Mouse (Mus musculus): ENCODE results near the gene Aurkb. TPM values are rescaled to one million over a fixed set of nuclear protein-coding genes. Genes with fewer than 3 reads are reported as not detected.
"Not testable (repeated sequence)": the region's sequence is repeated elsewhere in the genome, so short reads cannot be mapped to it uniquely, and the experiment has no call there.

Aurkb gene
- polyA plus RNA-seq (2015; fragmentation: Nextera tagmentation; extraction: Ambion mirVana) = 152 and 153 TPM in 2 replicates

DNA sequence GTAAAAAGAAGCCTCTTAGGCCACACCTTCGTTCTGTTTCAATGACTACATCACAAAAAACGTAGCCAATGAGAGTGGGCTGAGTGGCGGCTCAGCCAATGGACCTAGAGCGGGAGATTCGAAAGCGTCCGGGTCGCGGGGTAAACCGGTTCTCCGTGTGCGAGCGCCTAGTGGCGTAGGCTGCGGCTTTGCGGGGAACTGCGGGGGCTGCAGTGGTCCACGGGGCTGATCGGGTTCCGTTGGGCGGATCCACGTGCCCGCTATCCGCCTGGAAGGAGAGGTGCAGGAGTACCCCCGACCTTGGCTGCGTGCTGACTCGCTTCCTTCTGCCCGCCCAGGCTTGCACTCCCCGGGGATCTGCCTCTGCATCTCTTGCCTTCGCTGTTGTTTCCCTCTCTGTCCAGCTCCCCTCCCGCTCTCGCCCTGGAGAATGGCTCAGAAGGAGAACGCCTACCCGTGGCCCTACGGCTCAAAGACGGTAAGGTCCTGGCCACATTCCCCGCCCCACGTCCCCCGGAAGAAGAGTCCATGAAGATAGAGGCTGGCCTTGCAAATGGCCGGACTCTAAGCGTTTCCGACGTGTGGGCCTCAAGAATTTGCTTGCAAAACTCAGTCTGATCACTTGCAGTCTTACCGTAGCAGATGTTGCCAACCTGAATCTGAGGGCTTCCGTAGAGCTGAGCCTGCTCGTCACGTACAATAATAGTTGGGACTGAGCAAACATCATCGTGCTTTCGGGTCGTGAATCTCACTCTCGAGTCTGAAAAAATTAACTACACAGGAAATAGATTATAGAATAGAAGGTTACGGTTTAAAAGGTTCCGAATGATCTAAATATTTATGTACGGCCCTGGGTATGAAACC, at the start of gene Aurkb:
Aurkb (plus strand) TSS at position 117 of the 864 bp plus-strand sequence.
- under 1% methylated on average over 54 of the region's 54 CpGs for WGBS
- Histone ChIP-seq H3K4me1 (peaks cover 32% of the 10 kb centered on the region), H3K4me2 (peak within 1 kb of the TSS; percentile 88), H3K4me3 (peak within 1 kb of the TSS; percentile 86), H3K36me3 (peaks cover 31% of the 10 kb centered on the region), H3K27ac (peak within 1 kb of the TSS; percentile 87), H3K9me3 (no peaks in the 10 kb centered on the region), H3K27me3 (no peaks in the 10 kb centered on the region), H3K9ac (peak within 1 kb of the TSS; percentile 85)
- peak; percentile 59 for ATAC-seq (ENCODE audit: insufficient number of reproducible peaks, insufficient read depth, low FRiP score, low TSS enrichment, low read depth)

DNA sequence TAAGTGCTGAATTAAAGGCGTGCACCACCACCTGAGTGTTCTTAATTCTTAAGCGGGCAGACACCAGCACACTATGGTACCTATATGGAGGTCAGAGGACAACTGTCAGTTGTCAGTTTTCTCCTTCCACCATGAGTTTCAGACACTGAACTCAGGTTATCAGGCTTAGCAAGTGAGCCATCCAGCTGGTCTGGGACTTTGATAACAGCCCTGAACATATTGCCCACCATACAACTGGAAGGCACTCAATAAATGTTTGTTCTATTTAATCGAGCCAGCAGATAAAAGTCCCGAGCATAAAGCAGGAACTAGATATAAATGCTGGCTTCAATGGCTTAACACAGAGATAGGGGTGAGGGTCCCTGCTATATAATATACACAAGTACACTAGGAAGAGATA, 48.4 kb upstream of the Aurkb start:
- no peaks in the 10 kb centered on the region for H3K27me3 ChIP-seq
- H3K4me2 ChIP-seq = no peak overlapping the region
- peaks cover 97% of the 10 kb centered on the region for H3K36me3 ChIP-seq
- WGBS = 94% methylated on average over 4 of the region's 4 CpGs
- no peaks in the 10 kb centered on the region for H3K9me3 ChIP-seq
- no peaks in the 10 kb centered on the region for H3K4me1 ChIP-seq
- H3K9ac ChIP-seq = no peak overlapping the region
- H3K27ac ChIP-seq = no peak overlapping the region
- H3K4me3 ChIP-seq = no peak overlapping the region
- ATAC-seq (ENCODE audit: insufficient number of reproducible peaks, insufficient read depth, low FRiP score, low TSS enrichment, low read depth) = no peak

DNA sequence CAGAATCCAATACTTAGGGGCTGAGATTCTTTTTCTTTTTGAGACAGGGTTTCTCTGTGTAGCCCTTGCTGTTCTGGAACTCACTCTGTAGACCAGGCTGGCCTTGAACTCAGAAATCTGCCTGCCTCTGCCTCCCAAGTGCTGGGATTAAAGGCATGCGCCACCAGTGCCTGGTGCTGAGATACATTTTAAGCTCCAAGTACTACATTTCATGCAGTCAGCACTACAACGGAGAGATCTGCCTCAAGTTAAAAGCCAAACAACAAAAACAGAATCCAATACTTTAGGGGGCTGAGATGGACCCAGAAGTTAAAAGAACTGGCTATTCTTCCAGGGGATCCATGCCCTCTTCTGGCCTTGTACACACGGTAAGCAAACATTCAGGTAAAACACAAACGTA, 42.7 kb upstream of the Aurkb start:
- H3K36me3 ChIP-seq = peaks cover 57% of the 10 kb centered on the region
- not testable (repeated sequence) for H3K9me3 ChIP-seq; H3K27me3 ChIP-seq; H3K4me3 ChIP-seq; H3K27ac ChIP-seq; H3K9ac ChIP-seq; ATAC-seq (ENCODE audit: insufficient number of reproducible peaks, insufficient read depth, low FRiP score, low TSS enrichment, low read depth); H3K4me2 ChIP-seq
- WGBS = 93% methylated on average over 4 of the region's 4 CpGs
- H3K4me1 ChIP-seq = peaks cover 10% of the 10 kb centered on the region

- Histone ChIP-seq H3K36me3 (peaks cover 49% of the 10 kb centered on the region), H3K27me3 (no peaks in the 10 kb centered on the region), H3K4me3 (no peak overlapping the region), H3K27ac (no peak overlapping the region), H3K9me3 (no peaks in the 10 kb centered on the region), H3K4me1 (peaks cover 12% of the 10 kb centered on the region), H3K9ac (no peak overlapping the region), H3K4me2 (no peak overlapping the region)
- no peak for ATAC-seq (ENCODE audit: insufficient number of reproducible peaks, insufficient read depth, low FRiP score, low TSS enrichment, low read depth)
- WGBS = 59% methylated on average over 4 of the region's 4 CpGs
Observed at GRCm38 (mm10) chr11:69003592-69003991, 41.9 kb upstream of the Aurkb start.

DNA sequence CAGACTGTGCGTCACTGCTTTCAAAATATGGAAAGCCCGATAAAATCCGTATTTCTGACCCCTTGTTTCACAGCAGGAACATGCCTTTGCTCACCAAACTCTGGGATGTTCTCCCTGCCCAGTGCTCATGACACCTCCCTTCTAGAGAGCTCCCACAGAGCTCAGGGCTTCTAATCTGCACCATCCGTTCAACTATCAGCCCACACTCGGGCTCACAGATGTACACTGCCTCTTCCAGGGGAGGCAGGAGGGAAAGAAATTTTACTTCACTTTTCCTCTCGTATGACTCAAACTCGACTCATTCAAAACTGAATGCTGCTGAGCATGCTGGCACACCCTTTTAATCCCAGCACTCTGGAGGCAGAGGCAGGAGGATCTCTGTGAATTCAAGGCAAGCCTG, 40.3 kb upstream of the Aurkb start:
- Histone ChIP-seq H3K27me3 (no peaks in the 10 kb centered on the region), H3K27ac (no peak overlapping the region), H3K9ac (no peak overlapping the region), H3K4me3 (no peak overlapping the region), H3K4me2 (no peak overlapping the region), H3K9me3 (no peaks in the 10 kb centered on the region), H3K4me1 (peaks cover 12% of the 10 kb centered on the region), H3K36me3 (peaks cover 34% of the 10 kb centered on the region)
- ATAC-seq (ENCODE audit: insufficient number of reproducible peaks, insufficient read depth, low FRiP score, low TSS enrichment, low read depth) = no peak
- WGBS = 85% methylated on average over 7 of the region's 7 CpGs

- H3K27ac ChIP-seq; H3K4me3 ChIP-seq; H3K27me3 ChIP-seq; H3K9me3 ChIP-seq; H3K4me2 ChIP-seq; H3K9ac ChIP-seq; ATAC-seq (ENCODE audit: insufficient number of reproducible peaks, insufficient read depth, low FRiP score, low TSS enrichment, low read depth): not testable (repeated sequence)
- H3K4me1 ChIP-seq = peaks cover 14% of the 10 kb centered on the region
- H3K36me3 ChIP-seq = peaks cover 20% of the 10 kb centered on the region
Observed at GRCm38 (mm10) chr11:69006575-69006974, 38.9 kb upstream of the Aurkb start.

DNA sequence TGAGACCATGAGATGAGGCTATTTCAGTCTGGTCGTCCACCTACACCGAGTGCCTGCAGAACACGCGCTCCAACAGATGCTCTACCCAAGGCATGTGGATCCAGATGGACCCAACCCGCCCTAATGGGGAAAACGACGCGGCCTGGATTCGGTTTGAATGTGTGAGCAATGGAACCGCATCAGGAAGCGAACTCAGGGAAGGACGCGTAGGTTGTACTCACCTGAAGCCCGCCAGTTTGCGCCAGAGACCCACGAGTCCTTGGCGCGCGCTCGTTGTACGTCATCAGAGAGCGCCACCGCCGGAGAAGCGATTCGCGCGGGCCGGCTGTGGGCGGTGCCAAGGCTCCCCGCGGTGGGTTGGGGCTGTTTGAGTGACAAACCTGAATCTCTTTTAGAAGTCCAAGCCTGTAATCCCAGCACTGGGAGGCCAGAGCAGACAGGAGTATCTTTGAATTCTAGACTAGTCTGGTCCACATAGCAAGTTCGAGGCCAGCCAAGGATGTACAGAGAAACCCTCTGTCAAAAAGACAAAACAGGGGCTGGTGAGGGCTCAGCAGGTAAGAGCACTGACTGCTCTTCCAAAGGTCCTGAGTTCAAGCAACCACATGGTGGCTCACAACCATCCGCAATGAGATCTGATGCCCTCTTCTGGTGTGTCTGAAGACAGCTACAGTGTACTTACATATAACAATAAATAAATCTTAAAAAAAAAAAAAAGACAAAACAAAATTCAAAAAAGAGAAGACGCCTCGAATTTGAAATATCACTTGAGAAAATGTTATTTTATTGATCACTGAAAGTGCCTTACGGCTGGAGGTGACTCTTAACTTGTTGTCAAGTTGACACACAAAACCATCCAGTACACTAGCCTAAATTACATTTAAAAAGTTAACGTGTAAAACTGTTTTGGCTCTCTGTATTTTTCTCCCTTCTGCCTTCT, 37.0 kb upstream of the Aurkb start, which contains the start of gene Pfas:
Pfas (minus strand) TSS at position 279 of the 940 bp plus-strand sequence.
- H3K4me1 ChIP-seq = peaks cover 15% of the 10 kb centered on the region
- peak within 1 kb of the TSS; percentile 73 for H3K4me2 ChIP-seq
- peak within 1 kb of the TSS; percentile 83 for H3K9ac ChIP-seq
- peak within 1 kb of the TSS; percentile 76 for H3K4me3 ChIP-seq
- H3K27ac ChIP-seq = peak within 1 kb of the TSS; percentile 64; the same call in 1 of the 2 replicates
- ATAC-seq (ENCODE audit: insufficient number of reproducible peaks, insufficient read depth, low FRiP score, low TSS enrichment, low read depth) = peak; percentile 73
- WGBS = 9% methylated on average over 38 of the region's 38 CpGs
- no peaks in the 10 kb centered on the region for H3K9me3 ChIP-seq
- H3K27me3 ChIP-seq = no peaks in the 10 kb centered on the region
- peaks cover 2% of the 10 kb centered on the region for H3K36me3 ChIP-seq

GRCm38 (mm10) chr11:69009508-69009907, 35.9 kb upstream of the Aurkb start:
- no peak for ATAC-seq (ENCODE audit: insufficient number of reproducible peaks, insufficient read depth, low FRiP score, low TSS enrichment, low read depth)
- H3K27me3 ChIP-seq = no peaks in the 10 kb centered on the region
- 92% methylated on average over 1 of the region's 1 CpGs for WGBS

GRCm38 (mm10) chr11:69010400-69011323, 34.8 kb upstream of the Aurkb start:
- H3K4me3 ChIP-seq = no peak overlapping the region
- 90% methylated on average over 15 of the region's 15 CpGs for WGBS

More at GRCm38 (mm10) chr11:69009508-69009907, 35.9 kb upstream of the Aurkb start:
- no peak overlapping the region for H3K9ac ChIP-seq
- peaks cover 15% of the 10 kb centered on the region for H3K4me1 ChIP-seq
- H3K4me2 ChIP-seq = no peak overlapping the region
- H3K9me3 ChIP-seq = no peaks in the 10 kb centered on the region
- H3K36me3 ChIP-seq = no peaks in the 10 kb centered on the region
- no peak overlapping the region for H3K4me3 ChIP-seq
- H3K27ac ChIP-seq = no peak overlapping the region

GRCm38 (mm10) chr11:69011445-69011844, 34.0 kb upstream of the Aurkb start:
- ATAC-seq (ENCODE audit: insufficient number of reproducible peaks, insufficient read depth, low FRiP score, low TSS enrichment, low read depth); H3K36me3 ChIP-seq; H3K27me3 ChIP-seq; H3K9me3 ChIP-seq: not testable (repeated sequence)
- Histone ChIP-seq H3K27ac (peak overlapping the region; percentile 85), H3K9ac (peak overlapping the region; percentile 75), H3K4me1 (peaks cover 15% of the 10 kb centered on the region), H3K4me2 (peak overlapping the region; percentile 85), H3K4me3 (peak overlapping the region; percentile 57)
- WGBS = 71% methylated on average over 2 of the region's 2 CpGs

More at GRCm38 (mm10) chr11:69010400-69011323, 34.8 kb upstream of the Aurkb start:
- Histone ChIP-seq H3K4me2 (peak overlapping the region; percentile 85), H3K27me3 (no peaks in the 10 kb centered on the region), H3K4me1 (peaks cover 15% of the 10 kb centered on the region), H3K36me3 (no peaks in the 10 kb centered on the region), H3K9ac (no peak overlapping the region), H3K9me3 (no peaks in the 10 kb centered on the region), H3K27ac (no peak overlapping the region)
- no peak for ATAC-seq (ENCODE audit: insufficient number of reproducible peaks, insufficient read depth, low FRiP score, low TSS enrichment, low read depth)
